Mouse (Mus musculus) C2C12 (cell line): ENCODE results near the gene Ptbp1.

Source experiments
- CTCF ChIP-seq: IDR thresholded peaks from one replicate; pipeline ENCODE4 v1.5.1; 2011; ENCODE audit not compliant: control insufficient read depth, insufficient read depth, insufficient read length
- MAX ChIP-seq: IDR thresholded peaks from one replicate; pipeline ENCODE4 v1.6.1; 2011; ENCODE audit warnings: mild to moderate bottlenecking, control low read depth
- MYOD1 ChIP-seq: IDR thresholded peaks from one replicate; pipeline ENCODE4 v1.6.1; 2011; ENCODE audit warnings: low read depth; ENCODE audit not compliant: control insufficient read depth, insufficient read length

DNA sequence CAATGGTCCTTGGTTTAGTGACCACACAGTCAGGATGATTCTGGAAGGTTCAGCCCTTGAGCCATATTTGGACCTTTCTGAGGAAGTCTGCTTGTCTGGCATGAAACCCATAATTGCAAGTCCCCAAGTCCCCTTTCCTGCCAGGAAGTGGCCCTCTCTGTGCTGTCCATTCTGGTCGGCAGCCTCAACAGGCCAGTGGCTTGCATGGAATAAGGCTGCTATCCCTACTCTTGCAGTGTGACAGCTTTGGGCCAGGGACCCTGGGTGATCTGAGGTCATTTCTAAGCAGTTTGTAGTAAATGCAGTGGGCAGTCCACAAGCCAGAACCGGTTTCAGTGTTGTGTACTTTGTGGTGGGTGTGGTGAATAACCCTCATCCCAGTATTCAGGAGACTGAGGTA, 16.1 kb upstream of the Ptbp1 start:
- TF ChIP-seq MAX, result no peak
- no peak for TF ChIP-seq CTCF
- no peak for TF ChIP-seq MYOD1
